Mouse (Mus musculus): Measurements from ENCODE around the gene Pcsk5. TPM values are rescaled to one million over a fixed set of nuclear protein-coding genes. Genes with fewer than 3 reads are reported as not detected.

Gene Pcsk5
- polyA plus RNA-seq, 1 experiment from 2014 or later, result 14.3 TPM

DNA sequence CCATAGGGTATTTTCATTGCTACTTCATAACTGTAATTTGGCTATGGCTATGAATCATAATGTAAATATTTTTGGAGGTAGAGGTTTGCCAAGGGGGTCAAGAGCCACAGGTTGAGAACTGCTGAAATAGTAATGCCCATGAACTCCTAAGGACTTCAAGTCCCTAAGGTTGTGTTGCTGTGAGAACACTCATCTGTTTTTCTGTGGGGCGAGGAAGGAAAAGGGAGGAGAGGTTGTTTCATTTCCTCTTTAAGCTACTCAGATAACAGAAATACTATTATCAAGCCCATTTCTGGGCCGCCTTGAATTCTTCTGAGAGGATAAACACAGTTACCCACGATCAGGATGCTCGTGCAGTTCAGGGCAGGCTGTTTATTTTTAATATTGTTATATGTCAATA lies 440.6 kb downstream of the Pcsk5 start:
- peaks cover 15% of the 10 kb centered on the region for H3K27me3 ChIP-seq (replicated peaks; ENCODE audit: low read depth, poor library complexity, severe bottlenecking)
- H3K27ac ChIP-seq (replicated peaks), result no peak overlapping the region
- H3K4me1 ChIP-seq, result peaks cover 16% of the 10 kb centered on the region
- H3K9me3 ChIP-seq, result no peaks in the 10 kb centered on the region
- no peak for DNase-seq (ENCODE audit: low spot score)
- peaks cover 50% of the 10 kb centered on the region for H3K36me3 ChIP-seq (replicated peaks)
- WGBS, result 85% methylated on average over 4 of the region's 4 CpGs
- H3K4me3 ChIP-seq, result no peak overlapping the region

DNA sequence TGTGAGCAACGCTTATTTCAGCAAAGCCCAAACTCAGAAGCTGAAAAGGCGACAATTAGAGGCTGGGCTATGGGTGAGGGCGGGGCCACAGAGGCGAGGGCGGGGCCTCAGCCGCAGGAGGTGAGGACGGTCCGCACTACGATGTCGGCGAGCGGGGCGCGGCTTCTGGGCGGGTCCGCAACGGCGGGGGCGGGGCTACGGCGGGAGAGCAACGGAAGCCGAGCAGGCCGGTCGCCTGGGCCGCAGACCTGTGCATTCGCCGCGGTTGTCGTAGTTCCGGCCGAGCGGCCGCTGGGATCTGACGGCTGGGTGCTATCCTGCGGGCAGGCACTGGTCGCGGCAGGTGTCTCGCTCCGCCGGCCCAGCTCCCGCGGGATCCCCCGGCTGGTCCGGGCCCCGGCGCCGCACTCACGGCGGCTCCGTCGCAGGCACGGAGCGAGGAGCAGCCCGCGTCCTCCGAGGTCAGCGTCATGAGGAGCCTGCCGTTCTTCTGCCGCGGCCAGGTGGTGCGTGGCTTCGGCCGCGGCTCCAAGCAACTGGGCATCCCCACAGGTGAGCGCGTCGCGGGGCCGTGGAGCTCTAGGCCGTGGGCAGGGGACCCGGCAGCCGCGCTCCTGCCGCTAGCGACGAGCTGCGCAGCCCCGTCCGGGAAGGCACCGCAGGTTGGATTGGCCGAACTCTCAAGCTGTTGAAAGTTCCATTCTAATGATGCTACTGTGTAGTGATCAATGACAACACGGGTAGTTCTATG lies 443.4 kb downstream of the Pcsk5 start, which contains the start of gene Rfk:
Rfk (plus strand) TSS at position 203 of the 751 bp plus-strand sequence.
- under 1% methylated on average over 83 of the region's 83 CpGs for WGBS
- no peaks in the 10 kb centered on the region for H3K9me3 ChIP-seq
- H3K36me3 ChIP-seq (replicated peaks), result peaks cover 30% of the 10 kb centered on the region
- peak within 1 kb of the TSS; percentile 92 for H3K4me3 ChIP-seq
- H3K27me3 ChIP-seq (replicated peaks; ENCODE audit: low read depth, poor library complexity, severe bottlenecking), result peaks cover 15% of the 10 kb centered on the region
- H3K4me1 ChIP-seq, result peaks cover 16% of the 10 kb centered on the region
- DNase-seq (ENCODE audit: low spot score), result peak; percentile 96
- H3K27ac ChIP-seq (replicated peaks), result peak within 1 kb of the TSS; percentile 89

DNA sequence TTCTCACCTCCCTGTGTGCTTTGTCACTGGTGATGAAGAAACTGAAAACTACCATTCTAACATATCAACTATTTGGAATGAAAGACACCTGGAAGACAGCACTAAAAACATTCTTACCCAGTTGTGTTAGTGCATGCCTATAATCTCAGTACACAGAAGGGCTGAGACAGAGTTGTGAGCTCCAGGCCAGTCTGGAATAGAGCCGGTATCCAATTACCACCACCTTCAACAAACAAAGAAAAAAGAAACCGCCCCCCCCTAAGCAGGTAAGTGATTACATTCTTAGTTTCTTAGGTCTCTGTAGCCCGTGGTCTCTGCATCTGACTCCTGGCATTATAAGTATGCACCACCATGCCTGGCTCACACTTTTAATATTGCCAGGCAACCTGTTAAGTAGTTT lies 444.6 kb downstream of the Pcsk5 start:
- 13% methylated on average over 3 of the region's 3 CpGs for WGBS
- H3K9me3 ChIP-seq, result no peaks in the 10 kb centered on the region
- DNase-seq (ENCODE audit: low spot score), result no peak
- peaks cover 16% of the 10 kb centered on the region for H3K4me1 ChIP-seq
- peaks cover 15% of the 10 kb centered on the region for H3K27me3 ChIP-seq (replicated peaks; ENCODE audit: low read depth, poor library complexity, severe bottlenecking)
- H3K36me3 ChIP-seq (replicated peaks), result peaks cover 19% of the 10 kb centered on the region
- H3K4me3 ChIP-seq, result peak overlapping the region; percentile 92; the same call in 1 of the 2 replicates
- H3K27ac ChIP-seq (replicated peaks), result no peak overlapping the region

DNA sequence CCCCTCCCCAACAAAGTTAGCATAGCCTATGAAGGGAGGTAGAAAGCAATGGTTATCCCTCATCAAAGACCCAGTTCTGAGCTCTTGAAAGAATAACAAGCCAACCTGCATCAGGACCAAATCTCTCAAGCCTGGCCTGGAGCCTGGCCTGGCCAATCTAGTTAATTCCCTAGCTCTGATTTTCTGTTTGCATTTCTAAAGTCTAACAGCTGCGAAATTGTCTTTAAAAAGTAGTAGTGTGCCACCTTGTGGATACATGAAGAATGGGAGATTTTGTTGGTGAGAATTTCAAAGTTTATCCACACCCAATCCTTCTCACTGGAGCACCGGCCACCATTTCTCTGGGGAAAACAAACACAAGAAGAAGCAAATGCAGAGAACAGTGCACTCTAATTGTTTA lies 449.0 kb downstream of the Pcsk5 start:
- peak; percentile 17 for DNase-seq (ENCODE audit: low spot score)
- Histone ChIP-seq H3K4me3 (no peak overlapping the region), H3K27ac (replicated peaks) (no peak overlapping the region), H3K27me3 (replicated peaks; ENCODE audit: low read depth, poor library complexity, severe bottlenecking) (peaks cover 14% of the 10 kb centered on the region), H3K36me3 (replicated peaks) (no peaks in the 10 kb centered on the region), H3K4me1 (peaks cover 6% of the 10 kb centered on the region; the same call in 1 of the 2 replicates), H3K9me3 (no peaks in the 10 kb centered on the region)
- WGBS, result 19% methylated on average over 2 of the region's 2 CpGs

DNA sequence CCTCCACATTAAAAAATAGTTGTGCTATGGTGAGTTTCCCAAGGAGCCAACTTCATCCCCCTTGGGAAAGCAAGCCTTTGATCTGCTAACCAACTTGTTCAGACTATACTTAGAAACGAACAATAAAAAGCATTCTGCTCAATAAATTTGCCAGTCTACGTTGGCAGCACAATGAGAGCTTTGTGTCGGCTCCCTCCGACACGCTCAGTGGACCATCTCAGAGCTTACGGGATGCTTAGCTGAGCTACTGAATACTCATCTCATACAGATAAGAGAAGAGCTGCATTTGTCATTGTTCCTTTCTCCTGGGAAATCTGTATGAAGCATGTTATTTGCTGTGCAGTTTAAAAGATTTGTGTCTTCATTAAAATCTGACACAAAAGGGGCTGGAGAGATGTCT lies 451.0 kb downstream of the Pcsk5 start:
- 34% methylated on average over 6 of the region's 6 CpGs for WGBS
- DNase-seq (ENCODE audit: low spot score), result no peak
- Histone ChIP-seq H3K27ac (replicated peaks) (no peak overlapping the region), H3K4me1 (no peaks in the 10 kb centered on the region), H3K4me3 (no peak overlapping the region), H3K9me3 (no peaks in the 10 kb centered on the region), H3K36me3 (replicated peaks) (no peaks in the 10 kb centered on the region), H3K27me3 (replicated peaks; ENCODE audit: low read depth, poor library complexity, severe bottlenecking) (no peaks in the 10 kb centered on the region)

DNA sequence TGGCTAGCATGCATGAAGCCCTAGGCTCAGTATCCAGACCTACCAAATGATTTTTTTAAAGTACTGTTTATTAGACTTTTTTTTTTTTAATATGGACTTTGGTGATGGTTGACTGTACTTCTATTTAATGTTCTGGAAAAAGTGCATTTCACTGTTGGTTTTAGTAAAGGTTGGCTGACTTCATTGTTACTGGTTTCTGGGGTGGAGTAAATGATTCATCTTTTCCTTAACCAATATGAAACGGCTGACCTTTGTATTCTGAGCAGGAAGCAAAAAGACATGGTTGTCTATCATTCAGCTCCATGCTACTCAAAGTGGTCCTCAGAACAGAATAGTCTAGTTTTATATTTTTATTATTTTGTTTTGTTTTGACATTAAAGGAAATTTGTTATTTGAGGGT lies 452.0 kb downstream of the Pcsk5 start:
- Histone ChIP-seq H3K36me3 (replicated peaks) (no peaks in the 10 kb centered on the region), H3K4me1 (no peaks in the 10 kb centered on the region), H3K9me3 (no peaks in the 10 kb centered on the region), H3K27ac (replicated peaks) (no peak overlapping the region), H3K4me3 (no peak overlapping the region), H3K27me3 (replicated peaks; ENCODE audit: low read depth, poor library complexity, severe bottlenecking) (no peaks in the 10 kb centered on the region)
- WGBS, result 77% methylated on average over 1 of the region's 1 CpGs
- no peak for DNase-seq (ENCODE audit: low spot score)

DNA sequence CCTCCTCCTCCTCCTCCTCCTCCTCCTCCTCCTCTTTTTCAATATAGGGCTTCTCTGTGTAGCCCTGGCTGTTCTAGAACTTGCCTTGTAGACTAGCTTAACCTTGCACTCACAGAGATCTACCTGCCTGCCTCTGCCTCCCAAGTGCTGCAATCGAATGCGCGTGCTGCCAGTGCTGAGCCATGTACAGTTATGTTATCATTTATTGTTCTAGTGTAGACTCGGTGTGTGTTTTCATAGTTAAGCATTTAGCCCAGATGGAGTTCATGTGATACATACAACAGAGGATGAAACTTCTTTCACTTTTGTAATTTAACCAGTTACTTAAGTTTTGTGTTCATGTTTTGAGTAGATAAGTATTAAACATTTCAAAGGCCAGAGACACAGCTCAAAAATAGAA lies 452.4 kb downstream of the Pcsk5 start:
- Histone ChIP-seq H3K36me3 (replicated peaks) (no peaks in the 10 kb centered on the region), H3K27me3 (replicated peaks; ENCODE audit: low read depth, poor library complexity, severe bottlenecking) (no peaks in the 10 kb centered on the region), H3K4me3 (no peak overlapping the region), H3K4me1 (no peaks in the 10 kb centered on the region), H3K9me3 (no peaks in the 10 kb centered on the region), H3K27ac (replicated peaks) (no peak overlapping the region)
- no peak for DNase-seq (ENCODE audit: low spot score)
- WGBS, result 94% methylated on average over 4 of the region's 4 CpGs

DNA sequence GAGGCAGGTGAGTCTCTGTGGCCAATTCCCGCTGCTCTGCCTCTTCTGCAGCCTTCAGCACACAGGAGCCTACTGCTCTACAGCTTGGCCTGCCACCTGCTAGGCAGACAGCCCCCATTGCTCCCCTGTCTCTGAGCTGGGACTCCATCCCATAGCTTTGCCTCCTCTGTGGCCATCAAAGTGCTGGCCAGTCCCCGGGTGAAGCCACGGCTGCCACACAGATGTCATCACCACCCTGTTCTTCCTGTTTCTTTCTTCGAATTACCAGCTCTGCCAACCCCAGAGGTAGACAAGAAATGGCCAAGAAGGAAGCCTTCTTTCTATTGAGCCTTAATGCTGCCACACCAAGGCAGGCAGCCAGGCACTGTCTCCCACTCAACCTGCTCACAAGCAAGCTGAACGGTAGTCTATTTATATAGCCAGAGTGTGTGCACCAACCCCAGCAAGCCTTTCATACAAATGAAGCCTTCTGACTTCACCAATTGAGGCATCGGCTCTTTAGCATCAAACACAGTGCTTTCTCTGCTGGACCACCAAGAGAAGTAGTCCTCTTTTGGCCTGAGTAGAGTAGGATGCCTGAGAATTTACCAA lies 454.5 kb downstream of the Pcsk5 start:
- H3K4me3 ChIP-seq, result no peak overlapping the region
- DNase-seq (ENCODE audit: low spot score), result no peak
- no peak overlapping the region for H3K27ac ChIP-seq (replicated peaks)
- H3K27me3 ChIP-seq (replicated peaks; ENCODE audit: low read depth, poor library complexity, severe bottlenecking), result no peaks in the 10 kb centered on the region
- H3K9me3 ChIP-seq, result no peaks in the 10 kb centered on the region
- H3K4me1 ChIP-seq, result no peaks in the 10 kb centered on the region
- 86% methylated on average over 6 of the region's 6 CpGs for WGBS
- H3K36me3 ChIP-seq (replicated peaks), result no peaks in the 10 kb centered on the region
